Mouse (Mus musculus) embryonic fibroblast, embryonic 13.5 days (primary cell): ENCODE data around the gene Fli1.

Experiments used
- CTCF ChIP-seq: IDR thresholded peaks from 2 replicates; pipeline ENCODE4 v1.5.1; 2011; ENCODE audit warnings: mild to moderate bottlenecking, control low read depth, low read length, moderate library complexity, borderline replicate concordance; ENCODE audit not compliant: insufficient read depth
- POLR2A ChIP-seq: IDR thresholded peaks from 2 replicates; pipeline ENCODE4 v1.6.1; 2011; ENCODE audit warnings: low read depth, mild to moderate bottlenecking, control low read depth, low read length, moderate library complexity

DNA sequence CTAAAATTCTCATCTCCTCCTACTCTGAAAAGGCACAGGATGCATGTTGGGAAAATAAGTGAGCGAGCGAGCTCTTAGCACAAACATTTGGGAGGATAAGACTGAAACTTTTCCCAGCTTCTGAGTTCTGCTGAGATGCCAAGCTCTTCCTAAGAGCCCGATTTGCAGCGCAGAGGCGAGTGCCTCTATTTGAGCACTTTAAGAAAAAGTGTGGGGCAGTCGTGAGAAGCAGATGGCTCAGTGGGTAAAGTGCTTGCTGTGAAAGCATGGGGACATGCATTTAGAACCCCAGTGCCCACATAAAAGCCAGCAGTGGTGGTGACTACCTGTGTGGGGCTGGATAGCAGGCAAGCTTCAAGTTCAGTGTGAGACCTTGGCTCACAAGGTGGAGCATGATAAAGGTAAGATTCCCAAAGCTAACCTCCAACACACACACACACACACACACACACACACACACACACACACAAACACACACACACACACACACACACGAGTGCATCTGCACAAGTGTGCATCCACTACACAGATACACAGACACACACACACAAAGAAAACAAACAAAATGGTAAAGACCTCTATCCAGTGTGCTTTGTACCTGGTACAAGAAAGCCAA, 37.1 kb downstream of the Fli1 start:
- TF ChIP-seq POLR2A, result no peak
- TF ChIP-seq CTCF, result no peak
